ENCODE assay signal across 8 mouse cellular contexts in the genomic region with DNA sequence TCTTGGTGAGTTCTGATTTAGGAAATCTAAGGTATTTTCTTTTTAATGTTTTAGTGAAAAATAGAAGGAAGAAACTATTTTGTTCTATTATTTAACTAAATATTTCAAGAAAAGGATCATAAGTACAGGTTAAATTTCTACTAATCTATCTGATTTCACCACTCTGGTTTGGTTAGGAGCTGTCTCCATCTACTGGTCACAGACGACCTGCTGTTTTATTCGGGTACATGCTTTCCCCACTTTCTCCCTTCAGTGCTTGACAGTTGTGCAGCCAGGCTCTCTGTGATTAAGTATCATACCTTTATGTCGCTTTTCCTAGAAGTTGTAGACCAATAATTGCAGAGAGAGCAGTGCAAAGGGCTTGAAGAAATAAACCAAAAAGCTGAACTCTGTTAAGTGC. TPM values are rescaled to one million over a fixed set of nuclear protein-coding genes. Genes with fewer than 3 reads are reported as not detected.
A peak's percentile ranks its signal among the peaks of the same experiment; 100 is the strongest.
DNase-seq lines count a peak whose midpoint lies in the region; ATAC-seq and TF ChIP-seq lines count a peak whose summit lies in the region.

No protein-coding gene starts in this region.

- DNase-seq in heart, postnatal 0 days (ENCODE audit: low spot score): peak; percentile 45
- no peak for DNase-seq in heart, embryonic 10.5 days (ENCODE audit: low spot score)
- DNase-seq in A20 (ENCODE audit: low read depth, low spot score): peak; percentile 55
- DNase-seq in MN1 (ENCODE audit: low spot score): peak; percentile 41
- DNase-seq in embryo, embryonic 11.5 days (ENCODE audit: low read depth, low spot score): peak; percentile 11
- DNase-seq in liver, embryonic 13.5 days: peak; percentile 11
- peak; percentile 50 for DNase-seq in thymus, postnatal 0 days (ENCODE audit: low spot score)

- H3K36me3 ChIP-seq in heart, postnatal 0 days (replicated peaks; ENCODE audit: control insufficient read depth, insufficient read depth, low read length): no peaks in the 10 kb centered on the region
- no peaks in the 10 kb centered on the region for H3K36me3 ChIP-seq in heart, embryonic 10.5 days
- H3K36me3 ChIP-seq in liver, embryonic 13.5 days: no peaks in the 10 kb centered on the region

- no peak for ATAC-seq in heart, postnatal 0 days (ENCODE audit: insufficient read depth, low read depth)
- no peak for ATAC-seq in liver, embryonic 13.5 days (ENCODE audit: low read depth)
- no peak for ATAC-seq in megakaryocyte-erythroid progenitor cell, adult 5-6 weeks (replicated peaks; ENCODE audit: low FRiP score, low TSS enrichment, poor library complexity, severe bottlenecking)

- no peak for TF ChIP-seq EP300 in heart, postnatal 0 days (IDR thresholded peaks at IDR 0.05; ENCODE audit: low read depth)

- H3K9me3 ChIP-seq in heart, postnatal 0 days (replicated peaks; ENCODE audit: control insufficient read depth, low read length): no peaks in the 10 kb centered on the region
- H3K9me3 ChIP-seq in heart, embryonic 10.5 days: no peaks in the 10 kb centered on the region
- no peaks in the 10 kb centered on the region for H3K9me3 ChIP-seq in liver, embryonic 13.5 days (replicated peaks)

- H3K27ac ChIP-seq in heart, postnatal 0 days (ENCODE audit: low read depth): no peak overlapping the region
- no peak overlapping the region for H3K27ac ChIP-seq in heart, embryonic 10.5 days
- H3K27ac ChIP-seq in liver, embryonic 13.5 days: no peak overlapping the region

- TF ChIP-seq CTCF in heart, postnatal 0 days (IDR thresholded peaks at IDR 0.05; ENCODE audit: low read depth): peak; percentile 69

- H3K27me3 ChIP-seq in heart, postnatal 0 days (ENCODE audit: control insufficient read depth, insufficient read depth, low read length): no peaks in the 10 kb centered on the region
- H3K27me3 ChIP-seq in heart, embryonic 10.5 days (ENCODE audit: insufficient read depth, poor library complexity, severe bottlenecking): no peaks in the 10 kb centered on the region
- no peaks in the 10 kb centered on the region for H3K27me3 ChIP-seq in liver, embryonic 13.5 days

- no peak overlapping the region for H3K4me2 ChIP-seq in heart, postnatal 0 days (ENCODE audit: low read depth, low read length)
- H3K4me2 ChIP-seq in liver, embryonic 13.5 days: no peak overlapping the region

- 19% methylated on average over 3 of the region's 3 CpGs for WGBS in heart, postnatal 0 days
- 32% methylated on average over 3 of the region's 3 CpGs for WGBS in heart, embryonic 10.5 days
- WGBS in liver, embryonic 13.5 days (ENCODE audit: insufficient replicate concordance): 22% methylated on average over 3 of the region's 3 CpGs

- H3K9ac ChIP-seq in heart, postnatal 0 days (replicated peaks; ENCODE audit: low read depth, low read length): no peak overlapping the region
- H3K9ac ChIP-seq in liver, embryonic 13.5 days: no peak overlapping the region

- no peak overlapping the region for H3K4me3 ChIP-seq in heart, postnatal 0 days (ENCODE audit: low read depth, low read length)
- no peak overlapping the region for H3K4me3 ChIP-seq in heart, embryonic 10.5 days
- H3K4me3 ChIP-seq in liver, embryonic 13.5 days (replicated peaks): no peak overlapping the region

- no peaks in the 10 kb centered on the region for H3K4me1 ChIP-seq in heart, postnatal 0 days (ENCODE audit: control insufficient read depth, insufficient read depth)
- no peaks in the 10 kb centered on the region for H3K4me1 ChIP-seq in heart, embryonic 10.5 days
- no peaks in the 10 kb centered on the region for H3K4me1 ChIP-seq in liver, embryonic 13.5 days (replicated peaks)

RNA-seq across cellular contexts. Expression of gene Ahcyl2, which starts 51.5 kb away (rescaled TPM):
- total RNA-seq in heart, postnatal 0 days (2014; rRNA removed; ENCODE audit: low replicate concordance): 19.4 and 31.6 TPM in 2 replicates
- 3.4 and 3.7 TPM in 2 replicates for polyA plus RNA-seq in heart, postnatal 0 days (2015; fragmentation: Nextera tagmentation; extraction: Ambion mirVana)
- polyA plus RNA-seq in heart, embryonic 10.5 days (2016; fragmentation: Nextera tagmentation; extraction: Ambion mirVana): 9.7 and 13.5 TPM in 2 replicates
- 4.1 and 4.3 TPM in 2 replicates for polyA plus RNA-seq in liver, embryonic 13.5 days (2015; fragmentation: Nextera tagmentation; extraction: Ambion mirVana)
- polyA plus RNA-seq in thymus, postnatal 0 days (2015; fragmentation: Nextera tagmentation; extraction: Ambion mirVana): 13.8 and 17.2 TPM in 2 replicates
- 19.6 and 24.8 TPM in 2 replicates for total RNA-seq in megakaryocyte-erythroid progenitor cell, adult 5-6 weeks (2014; fragmentation: Nextera tagmentation)
- total RNA-seq in megakaryocyte-erythroid progenitor cell, adult 5-6 weeks (2017): 29.7 and 74.5 TPM in 2 replicates
